Mouse (Mus musculus) stomach, adult 2 months (tissue): ENCODE measurements around the gene Mylk2. TPM values are rescaled to one million over a fixed set of nuclear protein-coding genes. Genes with fewer than 3 reads are reported as not detected.

Experiments
- polyA plus RNA-seq: library from polyadenylated mRNA; depleted of rRNA; stranded (reverse); fragments of >200 nt; gene quantifications from 2 replicates; pipeline ENCODE4 v1.2.3, GENCODE M21; 2012; rRNA removed

The Mylk2 gene
- polyA plus RNA-seq, result 1.0 and 1.5 TPM in 2 replicates

GRCm38 (mm10) chr2:152911031-152911430 lies at the start of gene Mylk2:
Mylk2 (plus strand) TSS chr2:152911352.

GRCm38 (mm10) chr2:152933048-152933447 lies 21.9 kb downstream of the Mylk2 start, which contains the start of gene Foxs1:
Foxs1 (minus strand) TSS chr2:152933208.

GRCm38 (mm10) chr2:152951065-152951849 lies 40.1 kb downstream of the Mylk2 start, which contains the start of gene Dusp15:
Dusp15 (minus strand) TSS chr2:152951698.

DNA sequence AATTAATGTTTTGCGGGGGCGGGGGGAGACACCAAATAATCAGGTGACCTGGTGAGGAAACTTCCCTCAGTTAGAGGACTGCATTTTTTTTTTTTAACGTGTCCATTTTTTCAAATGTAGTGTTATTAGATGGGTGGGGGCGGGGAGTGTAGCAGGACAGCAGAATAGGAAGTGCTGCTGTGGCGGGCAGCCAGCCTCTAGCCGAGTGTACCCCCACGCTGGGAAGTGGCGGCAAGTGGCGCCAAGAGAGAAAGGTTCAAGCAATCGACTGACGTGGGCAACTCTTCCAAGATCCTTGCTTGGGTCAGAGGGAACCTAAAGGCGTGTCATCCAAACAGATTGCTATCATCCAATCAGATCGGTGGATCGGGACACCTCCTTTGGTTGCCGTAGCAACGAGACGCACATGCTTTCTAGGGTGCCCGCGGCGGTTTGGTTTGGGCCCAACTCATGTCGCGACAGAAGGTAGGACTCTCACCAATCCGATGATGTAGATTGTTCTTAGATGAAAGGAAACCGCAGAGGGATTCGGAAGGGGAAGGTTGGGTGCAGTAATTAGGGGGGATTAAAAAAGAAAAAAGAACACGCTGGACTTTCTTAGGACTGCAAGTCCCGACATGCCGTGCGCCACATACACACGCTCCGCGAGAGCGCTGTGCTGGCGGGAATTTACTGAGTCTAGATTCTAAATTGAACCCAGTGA lies 51.1 kb downstream of the Mylk2 start, which contains the start of gene Ttll9:
Gene Ttll9, plus strand, starts transcription at position 395 of the 703 bp plus-strand sequence.

Other genes with a start within 250 kb of the Mylk2 start
- 70.4 and 121 TPM in 2 replicates for gene H13, start 241.9 kb upstream of the Mylk2 start, polyA plus RNA-seq
- 0.67 and 1.0 TPM in 2 replicates for gene Mcts2, start 224.3 kb upstream of the Mylk2 start, polyA plus RNA-seq
- gene Id1, start 175.1 kb upstream of the Mylk2 start, polyA plus RNA-seq, result 694 and 877 TPM in 2 replicates
- 1.8 and 3.3 TPM in 2 replicates for gene Cox4i2, start 157.2 kb upstream of the Mylk2 start, polyA plus RNA-seq
- 30.1 and 30.6 TPM in 2 replicates for gene Bcl2l1, start 79.6 kb upstream of the Mylk2 start, polyA plus RNA-seq
- 0.28 and 0.78 TPM in 2 replicates for gene Tpx2, start 63.4 kb upstream of the Mylk2 start, polyA plus RNA-seq
- gene Foxs1, start 21.9 kb downstream of the Mylk2 start, polyA plus RNA-seq, result 3.9 and 5.3 TPM in 2 replicates
- gene Dusp15, start 40.3 kb downstream of the Mylk2 start, polyA plus RNA-seq, result 0.03 and 0.04 TPM in 2 replicates
- gene Ttll9, start 51.1 kb downstream of the Mylk2 start, polyA plus RNA-seq, result not detected in 2 replicates
- gene Pdrg1, start 104.1 kb downstream of the Mylk2 start, polyA plus RNA-seq, result 12.1 and 14.0 TPM in 2 replicates
- 0.08 and 0.30 TPM in 2 replicates for gene Xkr7, start 120.5 kb downstream of the Mylk2 start, polyA plus RNA-seq
- gene Ccm2l, start 154.6 kb downstream of the Mylk2 start, polyA plus RNA-seq, result 7.9 and 12.4 TPM in 2 replicates
- gene Hck, start 197.1 kb downstream of the Mylk2 start, polyA plus RNA-seq, result 5.2 and 7.3 TPM in 2 replicates
- gene Tm9sf4, start 250.0 kb downstream of the Mylk2 start, polyA plus RNA-seq, result 25.3 and 35.7 TPM in 2 replicates